Mouse (Mus musculus): ENCODE measurements around the gene Hyal1. TPM values are rescaled to one million over a fixed set of nuclear protein-coding genes. Genes with fewer than 3 reads are reported as not detected.

The Hyal1 gene
- polyA plus RNA-seq, 1 experiment: 1.3 TPM

GRCm38 (mm10) chr9:107627387-107628255 lies 50.9 kb downstream of the Hyal1 start:
- no peak for TF ChIP-seq GATA1 (IDR thresholded peaks at IDR 0.05; ENCODE audit: low read length)

GRCm38 (mm10) chr9:107628721-107629410 lies 52.1 kb downstream of the Hyal1 start:
- TF ChIP-seq GATA1 (IDR thresholded peaks at IDR 0.05; ENCODE audit: low read length): no peak

- TF ChIP-seq GATA1 (IDR thresholded peaks at IDR 0.05; ENCODE audit: low read length): no peak
These were observed 52.6 kb downstream of the Hyal1 start for GRCm38 (mm10) chr9:107629411-107629730.

- TF ChIP-seq GATA1 (IDR thresholded peaks at IDR 0.05; ENCODE audit: low read length): no peak
These were observed 53.2 kb downstream of the Hyal1 start for GRCm38 (mm10) chr9:107629901-107630425.

GRCm38 (mm10) chr9:107630576-107630975 lies 53.8 kb downstream of the Hyal1 start:
- TF ChIP-seq GATA1 (IDR thresholded peaks at IDR 0.05; ENCODE audit: low read length): no peak

Other genes starting within 250 kb of the Hyal1 start
- 9.0 and 15.2 TPM in 2 replicates for gene Hemk1, start 238.6 kb upstream of the Hyal1 start, polyA plus RNA-seq (2012)
- 0.14 and 0.16 TPM in 2 replicates for gene 6430571L13Rik, start 236.3 kb upstream of the Hyal1 start, polyA plus RNA-seq (2012)
- gene Cacna2d2, start 177.3 kb upstream of the Hyal1 start, polyA plus RNA-seq (2012): not detected in 2 replicates
- 35.6 and 43.9 TPM in 2 replicates for gene Tmem115, start 43.0 kb upstream of the Hyal1 start, polyA plus RNA-seq (2012)
- 11.6 and 11.7 TPM in 2 replicates for gene Cyb561d2, start 34.7 kb upstream of the Hyal1 start, polyA plus RNA-seq (2012)
- 0.68 and 0.92 TPM in 2 replicates for gene Nprl2, start 34.7 kb upstream of the Hyal1 start, polyA plus RNA-seq (2012)
- gene Zmynd10, start 29.6 kb upstream of the Hyal1 start, polyA plus RNA-seq (2012): 0.28 and 0.44 TPM in 2 replicates
- gene Rassf1, start 25.4 kb upstream of the Hyal1 start, polyA plus RNA-seq (2012): 10.7 and 15.9 TPM in 2 replicates
- gene Tusc2, start 13.7 kb upstream of the Hyal1 start, polyA plus RNA-seq (2012): 27.3 and 31.3 TPM in 2 replicates
- gene Hyal2, start 9.0 kb upstream of the Hyal1 start, polyA plus RNA-seq (2012): 22.8 and 27.1 TPM in 2 replicates
- 35.5 and 40.9 TPM in 2 replicates for gene Naa80, start 2.0 kb downstream of the Hyal1 start, polyA plus RNA-seq (2012)
- 0.06 and 0.45 TPM in 2 replicates for gene Hyal3, start 3.9 kb downstream of the Hyal1 start, polyA plus RNA-seq (2012)
- gene Ifrd2, start 10.7 kb downstream of the Hyal1 start, polyA plus RNA-seq (2012): 131 and 135 TPM in 2 replicates
- gene Sema3b, start 32.3 kb downstream of the Hyal1 start, polyA plus RNA-seq (2012): not detected in 2 replicates
- 427 and 551 TPM in 2 replicates for gene Gnai2, start 58.4 kb downstream of the Hyal1 start, polyA plus RNA-seq (2012)
- not detected in 2 replicates for gene Slc38a3, start 92.6 kb downstream of the Hyal1 start, polyA plus RNA-seq (2012)
- not detected in 2 replicates for gene Gnat1, start 102.8 kb downstream of the Hyal1 start, polyA plus RNA-seq (2012)
- gene Sema3f, start 133.5 kb downstream of the Hyal1 start, polyA plus RNA-seq (2012): 0.02 and 0.05 TPM in 2 replicates
- gene Rbm5, start 194.1 kb downstream of the Hyal1 start, polyA plus RNA-seq (2012): 16.1 and 25.4 TPM in 2 replicates